Mouse (Mus musculus): ENCODE data around the gene Safb2.
A peak's percentile ranks its signal among the peaks of the same experiment; 100 is the strongest.

The Safb2 gene

DNA sequence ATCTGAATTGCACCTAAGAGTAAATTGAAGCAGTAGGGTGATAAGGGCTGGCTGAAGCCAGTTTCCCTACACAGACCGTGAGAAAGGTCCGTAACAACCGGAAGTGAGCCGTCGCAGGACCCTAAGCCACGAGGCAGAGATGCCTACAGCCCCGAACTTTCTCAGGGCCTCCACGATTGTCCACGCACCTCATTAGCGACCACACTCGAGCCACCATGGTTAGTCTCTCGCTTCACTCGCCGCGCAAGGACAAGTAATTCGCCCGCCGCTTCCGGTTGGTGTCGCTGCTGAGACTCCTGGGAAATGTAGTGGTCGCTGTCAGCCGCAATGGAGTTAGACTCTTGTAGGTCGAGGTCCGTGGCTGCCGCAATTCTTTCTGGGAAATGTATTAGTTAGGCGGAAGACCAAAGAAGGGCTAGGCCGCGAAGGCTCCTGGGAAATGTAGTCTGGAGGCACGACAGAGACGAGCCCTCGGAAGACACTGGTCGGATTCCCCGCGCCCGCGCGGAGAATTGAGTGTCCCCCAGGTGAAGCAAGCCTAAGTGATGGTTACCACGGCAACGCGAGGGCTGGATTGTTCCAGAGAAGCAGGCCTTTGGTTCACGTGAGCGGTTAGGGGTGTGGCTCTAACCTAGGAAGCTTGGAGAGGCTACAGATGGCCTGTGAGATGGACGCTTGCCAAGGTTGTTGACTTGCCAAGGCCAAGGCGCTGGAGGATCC lies 25.2 kb upstream of the Safb2 start, which contains the start of gene 2410015M20Rik:
TSS of gene 2410015M20Rik (minus strand) at position 320 of the 720 bp plus-strand sequence.
- DNase-seq (ENCODE audit: low spot score in 2 of 2) = peak; percentile 84 to 93

DNA sequence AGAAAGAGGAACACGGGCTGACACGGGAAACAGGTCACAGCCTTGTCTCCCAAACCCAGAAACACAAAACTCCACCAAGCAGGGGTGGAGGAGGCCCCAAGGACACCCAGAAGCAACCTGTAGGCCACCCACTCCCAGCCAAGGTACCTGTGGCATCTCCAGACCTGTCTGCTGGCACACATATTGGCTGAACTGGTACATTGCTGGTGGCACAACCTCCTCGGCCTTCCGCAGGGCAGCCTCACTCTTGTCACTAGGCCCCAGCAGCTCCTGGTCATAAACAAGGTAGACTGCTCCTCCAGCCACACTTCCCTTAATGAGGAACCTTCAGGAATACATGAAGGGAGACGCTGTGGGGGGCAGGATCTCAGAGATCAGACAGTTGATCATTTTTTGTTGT lies 24.3 kb upstream of the Safb2 start:
- DNase-seq (ENCODE audit: low spot score in 2 of 2) = no peak

DNA sequence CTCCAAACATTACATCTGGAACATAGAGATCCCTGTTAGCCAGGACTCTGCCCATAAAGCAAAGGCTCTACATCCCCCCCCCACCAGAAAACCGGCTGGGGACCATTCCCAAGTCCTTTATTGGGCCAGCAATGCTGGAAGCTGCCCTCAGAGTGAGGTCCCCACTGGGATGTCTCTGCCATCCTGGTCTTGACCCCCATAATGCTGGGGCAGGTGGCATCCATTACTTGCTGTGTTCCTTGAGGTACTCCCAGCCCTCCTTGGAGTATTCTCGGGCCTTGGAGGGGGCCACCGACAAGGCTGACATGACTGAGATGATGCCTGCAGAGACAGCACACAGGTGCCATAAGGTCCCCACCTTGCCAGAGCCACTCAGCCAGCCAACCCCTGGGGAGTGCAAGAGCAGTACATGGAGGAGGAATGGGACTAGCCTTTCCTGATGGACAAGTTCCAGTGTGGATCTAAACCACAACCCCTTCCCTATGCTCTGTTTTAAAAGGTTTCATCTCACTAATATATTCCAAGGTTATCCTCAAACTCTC lies 23.2 kb upstream of the Safb2 start:
- no peak for DNase-seq (ENCODE audit: low spot score in 2 of 2)

DNA sequence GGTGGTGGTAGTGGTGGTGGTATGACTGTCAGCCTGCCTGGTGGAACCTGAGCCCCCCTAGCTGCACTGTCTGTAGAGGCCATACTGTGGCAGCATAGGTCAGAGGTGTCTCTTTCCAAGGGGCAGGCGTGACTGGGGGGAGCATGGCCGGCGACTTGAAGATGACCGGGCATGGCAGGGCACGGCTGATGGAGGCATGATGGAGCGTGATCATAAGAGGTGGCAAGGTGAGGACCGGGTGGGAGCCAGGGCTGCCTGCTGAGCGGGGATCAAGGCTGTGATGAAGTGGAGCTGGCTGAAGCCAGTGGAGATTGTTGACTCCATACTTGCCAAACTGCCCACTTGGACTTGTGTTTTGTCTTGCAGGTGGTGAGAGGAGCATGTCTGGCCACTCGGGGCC lies 21.0 kb upstream of the Safb2 start:
- no peak for DNase-seq (ENCODE audit: low spot score in 2 of 2)

DNA sequence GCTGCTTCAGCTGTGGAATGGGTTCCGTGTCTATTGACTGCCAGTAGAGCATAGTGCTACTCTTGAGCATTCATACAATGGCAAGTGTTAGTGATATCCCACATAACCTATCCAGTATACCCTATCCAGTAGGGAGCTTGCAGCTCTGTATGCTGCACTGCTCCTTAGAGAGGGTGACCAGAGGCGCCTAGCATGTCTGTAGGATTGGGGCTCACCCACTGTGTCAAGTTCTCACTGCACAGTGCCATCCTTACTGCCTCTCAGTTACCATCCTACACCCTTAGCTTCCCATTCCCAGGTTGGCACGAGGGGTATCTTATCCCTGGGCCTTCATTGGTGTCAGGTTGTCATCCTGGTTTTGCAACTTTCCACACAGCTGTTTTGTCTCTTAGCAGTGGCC lies 20.0 kb upstream of the Safb2 start:
- no peak for DNase-seq (ENCODE audit: low spot score in 2 of 2)

DNA sequence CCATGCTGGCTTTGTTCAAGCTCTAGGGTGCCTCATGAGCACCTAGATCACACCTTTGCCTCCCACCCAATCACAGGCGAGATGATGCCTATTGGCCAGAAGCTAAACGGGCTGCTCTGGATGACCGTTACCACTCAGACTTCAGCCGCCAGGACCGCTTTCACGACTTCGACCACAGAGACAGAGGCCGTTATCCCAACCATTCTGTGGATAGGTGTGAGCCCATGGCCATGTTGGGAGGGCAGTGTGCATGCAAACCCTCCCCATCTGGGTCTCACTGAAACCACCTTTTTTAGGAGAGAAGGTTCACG lies 19.6 kb upstream of the Safb2 start:
- DNase-seq (ENCODE audit: low spot score in 2 of 2) = no peak

DNA sequence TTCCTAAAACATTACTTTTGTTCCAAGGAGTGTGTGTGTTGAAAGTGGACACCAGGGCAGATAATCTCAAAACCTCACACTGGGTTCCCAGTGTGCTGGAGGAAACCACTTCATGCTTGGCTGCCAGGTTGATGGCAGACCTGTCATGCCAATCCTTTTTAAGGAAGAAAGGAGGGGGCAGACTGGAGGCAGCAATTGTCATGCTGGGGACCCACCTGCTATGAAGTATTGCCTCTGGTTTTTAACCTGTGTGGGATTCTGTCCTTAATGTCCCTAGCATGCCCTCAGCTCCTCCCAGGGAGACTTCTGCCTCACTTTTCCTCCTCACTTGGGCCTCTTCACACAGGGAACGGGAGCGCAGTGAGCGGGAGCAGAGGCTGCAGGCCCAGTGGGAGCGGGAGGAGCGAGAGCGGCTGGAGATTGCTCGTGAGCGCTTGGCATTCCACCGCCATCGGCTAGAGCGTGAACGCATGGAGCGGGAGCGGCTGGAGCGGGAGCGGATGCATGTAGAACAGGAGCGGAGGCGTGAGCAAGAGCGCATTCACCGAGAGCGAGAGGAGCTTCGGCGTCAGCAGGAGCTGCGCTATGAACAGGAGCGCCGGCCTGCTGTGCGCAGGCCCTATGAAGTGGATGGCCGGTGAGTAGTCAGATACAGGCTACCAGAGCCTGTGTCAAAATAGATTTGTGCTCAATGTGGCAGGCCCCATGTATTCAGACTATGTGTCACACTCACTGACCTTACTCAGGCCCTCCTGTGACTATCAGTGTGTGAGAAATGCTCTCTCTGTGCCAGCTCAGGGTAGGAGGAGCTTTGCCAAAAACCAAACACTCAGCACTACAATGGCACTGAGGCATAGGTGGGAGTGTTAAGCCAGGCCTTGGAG lies 19.0 kb upstream of the Safb2 start:
- no peak for DNase-seq (ENCODE audit: low spot score in 2 of 2)

DNA sequence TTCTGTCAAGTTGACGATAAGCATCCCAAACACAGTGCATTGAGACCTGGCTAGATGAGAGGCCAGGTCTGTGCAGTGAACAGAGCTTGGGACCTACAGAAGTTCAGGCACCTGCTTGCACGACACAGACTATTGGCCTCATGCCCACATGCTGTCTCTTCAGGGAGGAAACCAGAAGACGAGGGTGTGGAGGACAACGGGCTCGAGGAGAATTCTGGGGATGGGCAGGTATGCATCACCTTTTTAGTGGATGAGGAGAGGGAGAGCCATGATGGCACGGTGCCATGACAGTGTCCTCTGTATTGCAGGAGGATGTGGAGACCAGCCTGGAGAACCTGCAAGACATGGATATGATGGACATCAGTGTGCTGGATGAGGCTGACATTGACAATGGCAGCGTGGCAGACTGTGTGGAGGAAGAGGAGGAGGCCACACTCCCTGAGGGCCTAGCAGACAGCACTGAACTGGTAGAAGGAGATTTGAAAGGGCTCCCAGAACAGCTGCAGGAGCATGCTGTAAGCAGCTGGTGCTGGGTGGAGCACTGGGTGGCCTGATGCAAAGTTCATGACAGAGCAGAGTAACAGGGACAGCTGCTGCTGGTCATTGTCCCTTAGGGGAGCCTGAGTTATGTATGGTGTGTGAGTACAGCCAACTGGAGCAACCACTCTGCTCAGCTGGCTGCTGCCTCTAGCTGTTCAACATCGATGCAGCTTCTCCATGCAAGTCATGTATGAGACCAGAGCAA lies 9.3 kb upstream of the Safb2 start:
- no peak for DNase-seq (ENCODE audit: low spot score in 2 of 2)

DNA sequence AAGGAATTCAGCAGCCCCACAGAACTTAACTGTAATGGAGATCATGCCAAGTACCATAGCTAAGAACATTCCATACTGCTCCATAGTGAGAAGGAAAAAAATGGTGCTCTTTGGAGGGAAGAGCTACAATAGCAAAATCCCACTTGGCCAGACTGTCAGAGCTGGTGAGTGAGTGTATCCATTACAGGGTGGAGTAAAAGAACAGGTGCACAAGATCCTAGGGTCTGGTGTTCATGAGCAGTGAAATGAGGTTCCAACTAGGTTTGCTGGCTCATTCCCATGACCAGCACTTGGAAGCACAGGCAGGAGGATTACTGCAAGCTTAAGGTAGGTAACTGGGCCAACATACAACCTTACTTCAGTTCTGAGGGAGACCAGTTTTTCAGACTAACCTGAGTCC lies 8.2 kb upstream of the Safb2 start:
- DNase-seq (ENCODE audit: low spot score in 2 of 2) = no peak

DNA sequence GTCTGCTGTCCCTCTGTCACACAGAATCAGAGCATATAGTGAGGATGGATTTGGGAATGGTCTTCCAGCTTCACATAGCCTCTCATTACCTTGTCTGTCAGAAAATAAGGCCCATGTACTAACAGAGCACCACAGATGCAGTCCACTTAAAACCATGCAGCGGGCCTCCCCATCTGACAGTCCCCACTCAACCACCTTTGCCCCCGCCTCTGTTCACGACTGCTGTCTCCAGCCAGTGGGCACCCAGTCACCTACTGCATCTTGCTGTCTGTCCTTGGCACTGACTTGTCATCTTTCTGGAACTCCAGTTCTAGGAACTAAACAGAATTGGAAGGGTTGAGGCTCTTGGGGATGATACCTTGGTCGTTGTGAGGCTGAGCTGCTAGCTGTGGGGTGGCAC lies 4.5 kb upstream of the Safb2 start:
- DNase-seq (ENCODE audit: low spot score in 2 of 2) = no peak

DNA sequence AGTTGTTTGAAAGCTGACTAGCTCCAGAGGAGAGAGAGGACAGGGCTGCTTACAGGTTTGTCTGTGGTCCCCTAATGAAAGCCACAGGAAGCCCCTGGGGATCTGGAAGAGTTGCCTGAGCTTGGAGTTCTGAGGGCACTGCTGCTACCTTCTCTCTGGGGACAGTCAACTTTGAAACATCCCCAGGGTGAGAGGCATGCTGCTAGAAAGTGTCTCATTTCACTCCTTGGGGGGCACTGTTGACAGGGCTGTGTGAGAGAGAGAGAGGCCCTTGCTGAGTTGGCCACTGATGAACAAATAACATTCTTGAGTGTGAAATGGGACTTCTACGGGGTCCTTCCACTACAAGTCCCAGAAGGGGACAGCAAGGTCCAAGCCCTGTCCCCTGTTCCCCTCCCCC lies 3.4 kb upstream of the Safb2 start:
- DNase-seq (ENCODE audit: low spot score in 2 of 2) = no peak

DNA sequence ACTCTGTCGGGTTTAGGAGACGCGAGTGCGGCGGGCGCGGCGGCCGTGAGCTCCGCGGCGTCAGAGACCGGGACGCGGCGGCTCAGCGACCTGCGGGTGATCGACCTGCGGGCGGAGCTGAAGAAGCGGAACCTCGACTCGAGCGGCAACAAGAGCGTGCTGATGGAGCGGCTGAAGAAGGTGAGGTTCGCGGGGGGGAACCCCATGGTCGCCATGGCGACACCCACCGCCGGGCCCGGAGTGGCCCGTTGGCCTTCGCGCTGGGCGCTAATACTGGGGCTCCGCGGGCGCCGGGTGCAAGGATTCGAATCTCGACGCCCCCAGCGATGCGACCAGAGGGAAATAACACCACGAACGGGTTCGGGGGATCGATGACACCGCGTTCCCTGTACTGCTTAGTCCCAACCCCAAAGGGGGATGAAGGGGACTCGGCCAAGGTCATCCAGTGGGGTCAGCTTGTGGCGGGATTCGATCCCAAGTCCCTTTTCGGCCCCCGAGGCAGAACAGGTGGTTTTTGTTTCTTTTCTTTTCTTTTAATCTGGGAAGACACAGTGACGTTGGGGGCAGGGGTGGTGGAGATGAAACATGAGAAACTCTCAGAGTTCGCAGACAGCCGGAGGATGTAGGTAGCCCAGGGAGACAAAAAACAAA lies 911 bp upstream of the Safb2 start:
- DNase-seq (ENCODE audit: low spot score in 2 of 2) = no peak

DNA sequence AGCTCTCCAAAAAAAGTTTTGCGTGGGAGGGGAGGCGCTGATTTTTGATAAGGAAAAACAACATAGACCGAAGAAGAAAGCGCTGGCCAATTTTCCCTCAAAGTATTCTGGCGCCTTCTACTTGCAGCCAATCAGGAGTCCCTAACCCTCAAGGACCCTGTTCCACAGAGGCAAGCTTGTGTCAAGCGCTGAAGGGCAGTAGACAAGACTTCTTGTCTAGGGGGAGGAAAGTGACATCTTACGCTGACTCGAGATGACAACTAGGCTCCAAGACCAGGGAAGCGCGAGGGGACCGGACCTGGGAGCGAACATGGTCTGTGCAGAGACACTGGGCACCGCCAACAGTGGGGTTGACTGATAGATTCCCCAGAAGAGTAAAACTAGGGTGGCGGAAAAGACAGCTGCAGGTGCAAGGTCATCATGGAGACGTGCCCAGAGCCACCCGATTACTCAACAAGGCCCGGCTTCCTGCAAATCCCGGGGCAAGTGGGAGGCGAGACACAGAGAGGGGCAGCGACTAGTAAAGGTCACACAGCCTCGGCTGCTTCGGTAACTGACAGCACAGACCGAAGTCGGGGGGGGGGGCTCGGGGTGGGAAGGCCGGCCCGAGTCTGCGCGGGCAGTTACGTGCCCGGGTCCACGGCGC lies 651 bp downstream of the Safb2 start:
- peak in 1 of 2 experiments; percentile 40 for DNase-seq (ENCODE audit: low spot score in 2 of 2)

DNA sequence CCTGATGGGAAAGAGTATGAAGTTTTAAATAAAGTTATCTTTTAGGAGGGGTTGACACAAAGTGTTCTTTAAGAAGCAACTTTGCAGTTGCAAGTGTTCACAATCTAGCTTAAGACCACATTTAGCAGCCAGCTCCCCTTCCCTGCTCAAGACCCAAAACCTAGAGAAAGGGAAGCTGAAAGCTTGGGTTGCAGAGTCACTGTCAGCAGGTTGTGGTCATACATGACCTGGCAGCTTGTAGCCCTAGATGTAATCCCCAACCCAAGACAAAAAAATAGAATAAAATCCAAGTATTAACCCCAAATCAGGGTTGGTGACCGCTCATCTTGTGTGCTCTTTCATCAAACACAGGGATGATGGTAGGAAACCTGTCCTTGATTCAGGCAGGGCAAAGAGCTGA lies 1.3 kb downstream of the Safb2 start:
- DNase-seq (ENCODE audit: low spot score in 2 of 2) = no peak

DNA sequence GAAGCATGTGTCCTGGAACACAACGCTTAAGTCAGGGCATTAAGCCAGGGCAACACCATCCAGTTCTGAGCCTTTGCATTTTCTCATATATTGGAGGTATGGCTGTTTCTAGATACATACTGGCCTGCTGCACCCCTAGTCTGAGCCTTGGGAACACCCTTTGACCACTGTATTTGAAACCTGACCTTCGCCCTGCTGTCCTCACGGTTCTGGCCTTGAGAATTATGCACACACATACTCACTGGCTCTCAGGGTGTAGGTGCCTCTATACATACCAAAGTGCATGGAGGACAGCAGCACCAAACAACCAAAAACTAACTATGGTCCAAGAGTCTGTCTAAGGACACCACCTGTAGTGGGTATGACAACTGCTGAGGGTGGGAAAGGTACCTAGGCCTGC lies 11.4 kb downstream of the Safb2 start:
- no peak for DNase-seq (ENCODE audit: low spot score in 2 of 2)

DNA sequence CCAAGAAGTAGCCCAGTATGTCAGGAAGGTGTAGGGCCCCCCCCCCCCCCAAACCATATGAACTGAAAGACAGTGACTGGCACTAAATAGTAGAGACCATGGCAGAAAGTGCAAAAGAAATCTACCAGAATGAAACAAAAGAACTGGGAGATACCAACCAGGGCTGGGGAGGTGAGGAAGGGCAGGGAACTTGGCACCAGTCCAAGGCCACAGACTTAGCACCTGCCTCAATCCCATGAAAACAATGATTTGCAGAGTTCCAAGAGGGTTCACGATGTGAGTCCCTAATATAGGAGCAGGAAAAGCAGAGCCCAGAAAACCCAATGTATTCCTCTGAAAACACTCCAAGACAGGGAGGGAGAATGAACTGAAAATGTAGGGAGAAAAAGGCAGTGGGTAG lies 12.2 kb downstream of the Safb2 start:
- no peak for DNase-seq (ENCODE audit: low spot score in 2 of 2)

DNA sequence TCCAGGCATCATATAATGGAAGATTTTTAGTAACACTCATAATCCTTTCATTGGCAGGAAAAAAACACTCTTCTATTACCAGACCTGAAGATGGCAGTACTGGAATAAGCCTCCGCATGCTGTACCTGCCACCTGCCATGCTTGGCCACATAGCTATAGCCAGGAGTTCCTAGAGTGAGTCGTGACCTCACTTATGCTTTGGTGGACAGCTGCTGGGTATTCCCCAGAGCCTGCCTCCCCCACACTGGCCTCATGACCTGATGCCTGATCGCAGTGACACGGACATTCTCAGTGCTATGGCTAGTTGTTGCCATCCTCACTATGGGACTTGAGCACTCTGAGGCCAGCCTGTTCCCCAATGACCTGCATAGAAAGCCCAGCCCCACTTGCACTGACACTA lies 14.1 kb downstream of the Safb2 start:
- no peak for DNase-seq (ENCODE audit: low spot score in 2 of 2)

DNA sequence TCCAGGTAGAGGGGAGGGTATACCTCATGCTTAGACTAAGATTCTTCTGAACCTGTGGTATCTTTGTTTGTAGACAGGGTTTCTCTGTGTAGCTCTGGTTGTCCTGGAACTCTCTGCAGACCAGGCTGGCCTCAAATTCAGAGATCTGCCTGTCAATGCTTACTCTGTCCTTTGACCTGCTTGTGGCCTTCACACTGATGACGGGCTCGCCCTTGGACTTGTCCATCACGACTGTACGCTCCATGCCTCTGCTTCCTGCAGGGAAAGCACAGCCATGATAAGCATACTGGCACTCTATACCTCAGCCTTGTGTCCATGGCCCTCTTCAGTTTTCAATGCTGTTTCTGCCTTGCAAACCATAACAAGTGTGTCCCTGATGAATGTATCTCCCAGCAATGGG lies 17.0 kb downstream of the Safb2 start:
- DNase-seq (ENCODE audit: low spot score in 2 of 2) = no peak

DNA sequence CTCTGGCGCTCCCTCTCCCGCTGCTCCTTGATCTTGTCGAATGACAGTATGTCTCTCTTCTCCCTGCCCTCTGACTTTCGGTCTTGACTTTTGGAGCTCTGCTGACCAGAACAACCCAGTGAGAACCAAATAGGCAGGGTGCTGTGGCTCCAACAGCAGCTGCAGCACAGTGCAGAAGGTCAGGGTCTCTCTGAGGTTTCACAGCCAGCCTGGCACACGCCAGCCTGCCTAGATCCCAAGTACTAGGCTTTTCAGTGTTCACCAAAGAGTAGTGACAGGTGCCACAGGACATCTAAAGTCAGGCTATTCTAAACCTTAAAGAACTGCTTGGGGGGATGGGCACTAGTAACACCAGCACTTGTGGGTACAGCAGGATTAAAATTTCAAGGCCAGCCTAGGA lies 17.5 kb downstream of the Safb2 start:
- DNase-seq (ENCODE audit: low spot score in 2 of 2) = no peak

DNA sequence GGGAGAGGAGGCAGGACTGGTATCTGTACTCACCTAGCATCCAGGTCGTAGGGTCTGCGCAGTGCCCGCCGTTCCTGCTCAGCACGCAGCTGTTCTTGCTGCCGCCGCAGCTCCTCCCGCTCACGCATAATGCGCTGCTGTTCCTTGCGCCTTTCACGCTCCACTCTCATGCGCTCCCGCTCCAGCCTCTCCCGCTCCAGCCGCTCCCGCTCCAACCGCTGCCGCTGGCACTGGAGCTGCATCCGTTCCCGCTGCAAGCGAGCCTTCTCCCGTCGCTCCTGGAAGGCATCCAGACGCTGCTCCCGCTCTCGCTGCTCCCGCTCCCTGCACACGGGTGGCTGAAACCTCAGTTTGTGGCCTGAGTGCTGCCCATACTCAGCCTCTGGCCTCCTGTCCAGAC lies 18.1 kb downstream of the Safb2 start:
- no peak for DNase-seq (ENCODE audit: low spot score in 2 of 2)

DNA sequence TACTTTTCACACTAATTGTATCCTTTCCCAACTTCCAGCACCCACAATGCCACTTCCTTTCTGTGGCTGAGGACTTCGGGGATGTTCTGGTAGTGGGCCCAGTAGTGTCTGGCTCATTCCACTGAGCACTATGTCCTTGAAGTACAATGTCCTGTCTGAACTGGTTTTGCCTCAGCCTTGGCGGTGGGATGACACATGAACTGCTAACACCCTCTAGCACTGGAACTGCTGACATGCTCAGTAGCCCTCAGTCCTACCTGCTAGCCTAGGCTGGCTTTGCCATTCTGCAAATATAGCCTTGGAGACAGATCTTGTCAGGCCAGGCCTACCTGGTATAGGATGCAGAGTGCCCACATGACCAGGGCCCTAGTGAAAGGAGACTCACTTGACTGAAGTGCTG lies 22.5 kb downstream of the Safb2 start:
- DNase-seq (ENCODE audit: low spot score in 2 of 2) = no peak

Data from cerebellum, postnatal 4 days (tissue).